ENCODE assay signal across 16 mouse cellular contexts in the genomic region with DNA sequence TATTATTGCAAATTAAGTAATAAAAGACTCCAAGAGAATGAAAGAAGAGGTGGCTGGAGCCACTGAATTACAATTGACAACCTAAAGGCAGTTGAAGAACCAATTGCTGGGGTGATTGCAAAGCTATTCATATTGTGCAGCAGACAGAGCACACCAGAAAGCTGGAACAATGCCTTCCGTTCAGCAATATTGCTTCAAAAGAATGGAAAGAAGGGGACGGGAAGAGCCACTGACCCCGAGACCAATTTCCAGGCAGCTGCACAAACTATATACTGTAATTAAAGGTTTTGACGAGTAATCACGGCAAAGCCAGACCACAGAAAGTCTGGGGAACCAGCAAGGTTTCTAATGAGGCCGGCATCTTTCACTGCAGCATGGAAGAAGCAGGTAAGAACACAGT.
DNase-seq lines count a peak whose midpoint lies in the region; ATAC-seq and TF ChIP-seq lines count a peak whose summit lies in the region.
"Had no signal": no experiment of that assay in that cellular context is flagged by ENCODE, and none has a peak within 500 bp of the region (broad histone marks: within the 10 kb centered on the region; RNA-seq: fewer than 3 reads in every experiment).

No protein-coding gene starts in this region.

- no peak overlapping the region for H3K9ac ChIP-seq in hindbrain, embryonic 13.5 days
- H3K9ac ChIP-seq in embryonic facial prominence, embryonic 12.5 days: no peak overlapping the region
- 0 out of 2 replicates have a peak overlapping the region, but pooled peaks have one; percentile 24 for H3K9ac ChIP-seq in hindbrain, postnatal 0 days (replicated peaks; ENCODE audit: low read length)
- no peak overlapping the region for H3K9ac ChIP-seq in midbrain, embryonic 16.5 days (ENCODE audit: low read depth, low read length)
- no peak overlapping the region for H3K9ac ChIP-seq in kidney, embryonic 15.5 days
- no peak overlapping the region for H3K9ac ChIP-seq in kidney, embryonic 16.5 days (replicated peaks; ENCODE audit: low read length)
- H3K9ac ChIP-seq: liver, embryonic 14.5 days had no signal

- no peak for ATAC-seq in hindbrain, embryonic 13.5 days (ENCODE audit: low FRiP score)
- no peak for ATAC-seq in embryonic facial prominence, embryonic 12.5 days (ENCODE audit: insufficient number of reproducible peaks, insufficient read depth, low FRiP score, low TSS enrichment)
- ATAC-seq in hindbrain, postnatal 0 days: no peak
- no peak for ATAC-seq in midbrain, embryonic 16.5 days
- no peak for ATAC-seq in kidney, embryonic 15.5 days (replicated peaks; ENCODE audit: low FRiP score)
- no peak for ATAC-seq in kidney, embryonic 16.5 days (ENCODE audit: low FRiP score, low TSS enrichment)

- WGBS in hindbrain, embryonic 10.5 days: 14% methylated on average over 6 of the region's 6 CpGs
- 11% methylated on average over 6 of the region's 6 CpGs for WGBS in hindbrain, embryonic 13.5 days
- WGBS in embryonic facial prominence, embryonic 12.5 days: 27% methylated on average over 6 of the region's 6 CpGs
- 17% methylated on average over 6 of the region's 6 CpGs for WGBS in hindbrain, postnatal 0 days
- 13% methylated on average over 6 of the region's 6 CpGs for WGBS in midbrain, embryonic 16.5 days
- 57% methylated on average over 6 of the region's 6 CpGs for WGBS in kidney, embryonic 15.5 days
- WGBS in kidney, embryonic 16.5 days: 66% methylated on average over 6 of the region's 6 CpGs

- H3K27me3 ChIP-seq in hindbrain, embryonic 10.5 days (ENCODE audit: insufficient read depth, poor library complexity, severe bottlenecking): peaks cover 7% of the 10 kb centered on the region
- 0 out of 2 replicates have a peak, but pooled peaks cover 3% of the 10 kb centered on the region for H3K27me3 ChIP-seq in hindbrain, embryonic 13.5 days
- no peaks in the 10 kb centered on the region for H3K27me3 ChIP-seq in embryonic facial prominence, embryonic 12.5 days
- H3K27me3 ChIP-seq in hindbrain, postnatal 0 days (ENCODE audit: insufficient read depth, low read length): no peaks in the 10 kb centered on the region
- no peaks in the 10 kb centered on the region for H3K27me3 ChIP-seq in midbrain, embryonic 16.5 days (ENCODE audit: control insufficient read depth, insufficient read depth, low read depth, low read length)
- H3K27me3 ChIP-seq in kidney, embryonic 15.5 days: no peaks in the 10 kb centered on the region
- no peaks in the 10 kb centered on the region for H3K27me3 ChIP-seq in kidney, embryonic 16.5 days (ENCODE audit: insufficient read depth, low read length)

- H3K27ac ChIP-seq in hindbrain, embryonic 10.5 days: no peak overlapping the region
- no peak overlapping the region for H3K27ac ChIP-seq in hindbrain, embryonic 13.5 days
- H3K27ac ChIP-seq in embryonic facial prominence, embryonic 12.5 days: 0 out of 2 replicates have a peak overlapping the region, but pooled peaks have one; percentile 11
- no peak overlapping the region for H3K27ac ChIP-seq in hindbrain, postnatal 0 days
- no peak overlapping the region for H3K27ac ChIP-seq in midbrain, embryonic 16.5 days (ENCODE audit: low read length)
- H3K27ac ChIP-seq in kidney, embryonic 15.5 days: no peak overlapping the region
- H3K27ac ChIP-seq in kidney, embryonic 16.5 days (ENCODE audit: low read length): no peak overlapping the region
- H3K27ac ChIP-seq: heart, embryonic 10.5 days; liver, embryonic 14.5 days had no signal

- DNase-seq in hindbrain, embryonic 10.5 days (ENCODE audit: low spot score): peak; percentile 25
- DNase-seq in hindbrain, postnatal 0 days (ENCODE audit: low spot score): peak; percentile 42
- no peak for DNase-seq in frontal cortex, postnatal 25 days (ENCODE audit: low spot score in 2 of 2)
- DNase-seq: adrenal gland, postnatal 25 days; gastrocnemius, postnatal 10 days; heart, postnatal 36 days; kidney, adult 2 months; right cerebral cortex, postnatal 25 days; thymus, adult 18-20 months had no signal

- TF ChIP-seq CTCF in hindbrain, postnatal 0 days (IDR thresholded peaks at IDR 0.05; ENCODE audit: low read depth): no peak

- H3K36me3 ChIP-seq in hindbrain, embryonic 10.5 days: no peaks in the 10 kb centered on the region
- H3K36me3 ChIP-seq in hindbrain, embryonic 13.5 days: no peaks in the 10 kb centered on the region
- H3K36me3 ChIP-seq in embryonic facial prominence, embryonic 12.5 days: no peaks in the 10 kb centered on the region
- no peaks in the 10 kb centered on the region for H3K36me3 ChIP-seq in hindbrain, postnatal 0 days (ENCODE audit: insufficient read depth, low read length)
- no peaks in the 10 kb centered on the region for H3K36me3 ChIP-seq in midbrain, embryonic 16.5 days (ENCODE audit: control insufficient read depth, insufficient read depth, low read length)
- no peaks in the 10 kb centered on the region for H3K36me3 ChIP-seq in kidney, embryonic 15.5 days
- H3K36me3 ChIP-seq in kidney, embryonic 16.5 days (ENCODE audit: insufficient read depth, low read length): no peaks in the 10 kb centered on the region
- H3K36me3 ChIP-seq: heart, embryonic 10.5 days had no signal

- H3K4me2 ChIP-seq in hindbrain, embryonic 13.5 days: no peak overlapping the region
- H3K4me2 ChIP-seq in embryonic facial prominence, embryonic 12.5 days (replicated peaks): no peak overlapping the region
- peak overlapping the region; percentile 23; the same call in 1 of the 2 replicates for H3K4me2 ChIP-seq in hindbrain, postnatal 0 days (ENCODE audit: low read depth, low read length)
- H3K4me2 ChIP-seq in midbrain, embryonic 16.5 days (ENCODE audit: low read length): 0 out of 2 replicates have a peak overlapping the region, but pooled peaks have one; percentile 10
- H3K4me2 ChIP-seq in kidney, embryonic 15.5 days: no peak overlapping the region
- H3K4me2 ChIP-seq in kidney, embryonic 16.5 days (replicated peaks; ENCODE audit: low read depth, low read length): no peak overlapping the region

- H3K9me3 ChIP-seq in hindbrain, embryonic 10.5 days: no peaks in the 10 kb centered on the region
- no peaks in the 10 kb centered on the region for H3K9me3 ChIP-seq in hindbrain, embryonic 13.5 days
- H3K9me3 ChIP-seq in embryonic facial prominence, embryonic 12.5 days: no peaks in the 10 kb centered on the region
- no peaks in the 10 kb centered on the region for H3K9me3 ChIP-seq in hindbrain, postnatal 0 days (ENCODE audit: low read length)
- no peaks in the 10 kb centered on the region for H3K9me3 ChIP-seq in midbrain, embryonic 16.5 days (replicated peaks; ENCODE audit: control insufficient read depth, low read length, poor library complexity, severe bottlenecking)
- H3K9me3 ChIP-seq in kidney, embryonic 15.5 days (replicated peaks): no peaks in the 10 kb centered on the region
- no peaks in the 10 kb centered on the region for H3K9me3 ChIP-seq in kidney, embryonic 16.5 days (ENCODE audit: low read length)
- H3K9me3 ChIP-seq: heart, embryonic 10.5 days had no signal

- peaks cover 49% of the 10 kb centered on the region for H3K4me1 ChIP-seq in hindbrain, embryonic 10.5 days (replicated peaks)
- peaks cover 8% of the 10 kb centered on the region for H3K4me1 ChIP-seq in hindbrain, embryonic 13.5 days (replicated peaks)
- H3K4me1 ChIP-seq in embryonic facial prominence, embryonic 12.5 days: peaks cover 12% of the 10 kb centered on the region; the same call in 1 of the 2 replicates
- no peaks in the 10 kb centered on the region for H3K4me1 ChIP-seq in hindbrain, postnatal 0 days (ENCODE audit: insufficient read depth, low read length)
- H3K4me1 ChIP-seq in midbrain, embryonic 16.5 days (ENCODE audit: control insufficient read depth, insufficient read depth, low read length): peaks cover 3% of the 10 kb centered on the region; the same call in 1 of the 2 replicates
- peaks cover 7% of the 10 kb centered on the region for H3K4me1 ChIP-seq in kidney, embryonic 15.5 days
- peaks cover 7% of the 10 kb centered on the region; the same call in 1 of the 2 replicates for H3K4me1 ChIP-seq in kidney, embryonic 16.5 days (ENCODE audit: insufficient read depth, low read length)

- no peak overlapping the region for H3K4me3 ChIP-seq in hindbrain, embryonic 10.5 days
- no peak overlapping the region for H3K4me3 ChIP-seq in hindbrain, embryonic 13.5 days
- H3K4me3 ChIP-seq in embryonic facial prominence, embryonic 12.5 days: no peak overlapping the region
- no peak overlapping the region for H3K4me3 ChIP-seq in hindbrain, postnatal 0 days (ENCODE audit: low read length)
- H3K4me3 ChIP-seq in midbrain, embryonic 16.5 days (ENCODE audit: low read depth, low read length): no peak overlapping the region
- H3K4me3 ChIP-seq in kidney, embryonic 15.5 days (replicated peaks): no peak overlapping the region
- no peak overlapping the region for H3K4me3 ChIP-seq in kidney, embryonic 16.5 days (ENCODE audit: low read length)
- H3K4me3 ChIP-seq: heart, embryonic 10.5 days had no signal

Comparison
In these comparisons a context has a peak if more than half of its experiments do, and no peak if none do; other contexts are left out.
1. H3K4me2 ChIP-seq: peak in hindbrain, postnatal 0 days (single experiment) and midbrain, embryonic 16.5 days (single experiment); none in hindbrain, embryonic 13.5 days (single experiment), embryonic facial prominence, embryonic 12.5 days (single experiment), kidney, embryonic 15.5 days (single experiment) and kidney, embryonic 16.5 days (single experiment).
2. DNase-seq: peak in hindbrain, embryonic 10.5 days (single experiment) and hindbrain, postnatal 0 days (single experiment); none in frontal cortex, postnatal 25 days (0 of 2).